Mouse (Mus musculus): ENCODE measurements at regions not wholly inside any gene's neighbourhood (a gene's known extent, or its start where the extent isn't known, plus 50 kb on each side); places are given as distances from the start of the nearest gene placed in this dataset.
A peak's percentile ranks its signal among the peaks of the same experiment; 100 is the strongest.

DNA sequence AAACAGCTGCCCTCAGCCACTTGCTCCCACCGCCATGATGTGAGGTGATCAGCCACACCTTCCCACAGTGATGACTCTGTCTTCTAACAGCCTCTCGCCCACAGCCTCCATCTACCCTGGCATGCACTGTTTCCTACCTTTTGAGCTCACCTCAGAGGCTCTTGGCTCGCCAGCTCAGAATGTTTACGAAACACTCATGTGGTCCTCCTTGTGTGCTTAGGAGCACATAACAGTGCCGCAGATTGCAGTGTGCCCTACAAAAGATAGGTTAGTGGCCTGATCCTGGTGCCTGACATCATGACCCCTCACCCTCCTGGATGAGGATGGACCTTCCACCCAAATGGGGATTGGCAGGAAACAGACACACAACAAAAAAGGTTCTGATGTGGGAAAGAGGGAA lies 134.3 kb upstream of the Irf2bp2 start:
- Histone ChIP-seq H3K4me3 (ENCODE audit: low read length) (no peak overlapping the region), H3K27ac (ENCODE audit: low read length) (0 out of 2 replicates have a peak overlapping the region, but pooled peaks have one; percentile 61), H3K9ac (replicated peaks; ENCODE audit: low read length) (no peak overlapping the region), H3K4me2 (replicated peaks; ENCODE audit: low read depth, low read length) (no peak overlapping the region), H3K9me3 (ENCODE audit: low read length) (peaks cover 7% of the 10 kb centered on the region; the same call in 1 of the 2 replicates), H3K27me3 (ENCODE audit: insufficient read depth, low read length) (no peaks in the 10 kb centered on the region), H3K36me3 (ENCODE audit: insufficient read depth, low read length) (no peaks in the 10 kb centered on the region), H3K4me1 (ENCODE audit: insufficient read depth, low read length) (peaks cover 26% of the 10 kb centered on the region)
- no peak for ATAC-seq (ENCODE audit: low FRiP score, low TSS enrichment)
- WGBS, result 94% methylated on average over 5 of the region's 5 CpGs

DNA sequence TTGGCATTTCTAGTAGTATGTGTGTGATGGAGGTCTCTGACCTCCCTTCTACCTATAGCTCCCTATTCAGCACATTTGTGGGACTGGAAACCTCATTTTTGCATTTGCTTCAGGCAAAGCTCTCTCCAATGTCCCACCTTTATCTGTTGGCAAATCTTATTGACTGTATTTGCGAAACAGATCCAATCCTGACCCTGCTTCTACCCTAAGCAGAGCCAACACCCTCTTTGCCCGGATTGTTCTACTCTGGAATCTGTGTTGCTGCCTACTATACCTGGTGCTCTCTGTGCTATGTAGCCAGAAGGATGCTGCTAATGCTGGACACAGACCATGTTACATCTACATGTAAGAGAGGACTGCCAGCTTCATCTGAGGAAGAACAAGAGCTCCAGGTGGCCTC lies 133.3 kb upstream of the Irf2bp2 start:
- Histone ChIP-seq H3K4me1 (ENCODE audit: insufficient read depth, low read length) (peaks cover 22% of the 10 kb centered on the region), H3K27me3 (ENCODE audit: insufficient read depth, low read length) (no peaks in the 10 kb centered on the region), H3K4me2 (replicated peaks; ENCODE audit: low read depth, low read length) (no peak overlapping the region), H3K27ac (ENCODE audit: low read length) (no peak overlapping the region), H3K9me3 (ENCODE audit: low read length) (peaks cover 7% of the 10 kb centered on the region; the same call in 1 of the 2 replicates), H3K36me3 (ENCODE audit: insufficient read depth, low read length) (no peaks in the 10 kb centered on the region), H3K4me3 (ENCODE audit: low read length) (no peak overlapping the region), H3K9ac (replicated peaks; ENCODE audit: low read length) (no peak overlapping the region)
- ATAC-seq (ENCODE audit: low FRiP score, low TSS enrichment), result no peak
- WGBS, result 92% methylated on average over 2 of the region's 2 CpGs

DNA sequence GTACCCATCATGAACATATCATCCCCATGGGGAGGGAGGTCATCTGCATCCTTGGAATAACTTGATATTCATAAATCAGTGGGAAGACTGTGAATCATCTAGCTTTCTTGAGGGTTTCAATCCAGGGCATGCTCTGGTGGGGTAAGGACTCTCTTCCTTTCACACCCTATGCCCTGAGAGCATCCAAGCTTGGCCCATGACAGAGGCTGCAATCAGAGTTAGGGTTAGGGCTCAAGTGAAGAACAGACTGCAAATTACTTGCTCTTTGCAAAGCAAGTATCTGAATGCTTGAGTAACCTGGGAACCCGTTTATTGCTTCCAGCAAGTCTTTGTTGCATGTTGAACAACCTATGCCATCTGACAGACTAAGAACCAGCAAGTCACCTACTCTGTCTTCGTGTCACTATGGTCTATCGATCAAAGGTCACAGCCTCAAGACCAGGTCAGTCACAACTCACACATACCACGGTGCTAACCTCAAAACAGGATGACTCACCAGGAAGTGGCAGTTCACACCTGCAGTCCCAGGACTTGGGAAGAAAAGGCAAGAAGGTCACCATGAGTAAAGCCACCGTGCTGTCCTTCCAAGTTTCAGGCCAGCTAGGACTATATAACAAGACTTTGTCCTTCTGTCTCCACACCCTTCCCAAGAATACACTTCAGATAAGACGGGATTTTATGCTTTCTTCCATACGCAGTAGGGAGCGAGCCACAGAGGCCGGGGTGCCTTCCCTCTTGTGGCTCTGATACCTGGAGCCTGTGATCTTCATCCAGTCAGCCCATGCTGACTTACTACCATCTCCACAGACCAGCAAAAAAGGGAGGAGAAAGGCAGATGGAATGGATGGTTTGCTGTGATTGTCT lies 129.7 kb upstream of the Irf2bp2 start:
- Histone ChIP-seq H3K4me3 (ENCODE audit: low read length) (no peak overlapping the region), H3K27me3 (ENCODE audit: insufficient read depth, low read length) (no peaks in the 10 kb centered on the region), H3K9ac (replicated peaks; ENCODE audit: low read length) (no peak overlapping the region), H3K27ac (ENCODE audit: low read length) (no peak overlapping the region), H3K4me2 (replicated peaks; ENCODE audit: low read depth, low read length) (no peak overlapping the region), H3K4me1 (ENCODE audit: insufficient read depth, low read length) (peaks cover 22% of the 10 kb centered on the region), H3K36me3 (ENCODE audit: insufficient read depth, low read length) (no peaks in the 10 kb centered on the region), H3K9me3 (ENCODE audit: low read length) (peaks cover 7% of the 10 kb centered on the region; the same call in 1 of the 2 replicates)
- WGBS, result 70% methylated on average over 9 of the region's 9 CpGs
- no peak for ATAC-seq (ENCODE audit: low FRiP score, low TSS enrichment)

DNA sequence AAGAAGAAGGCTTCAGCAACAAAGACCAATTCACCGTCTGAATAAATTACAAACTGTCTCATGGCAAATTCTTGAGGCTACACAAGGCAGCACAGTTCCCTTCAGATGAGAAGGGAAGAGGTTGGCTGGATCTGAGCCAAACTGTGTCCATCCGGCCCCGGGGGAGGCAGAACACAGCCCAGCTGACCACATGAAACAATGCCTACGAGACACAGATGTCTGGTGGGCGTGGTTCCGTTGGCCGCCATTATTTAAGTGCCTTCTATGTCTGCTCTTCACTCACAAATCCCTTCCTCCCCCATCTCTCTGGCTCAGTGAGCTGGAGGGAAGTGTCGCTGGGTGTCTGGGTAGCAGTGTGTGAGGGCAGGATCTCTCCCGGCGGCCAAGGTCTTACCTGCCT lies 127.8 kb upstream of the Irf2bp2 start:
- peak; percentile 47; the same call in 1 of the 2 replicates for ATAC-seq (ENCODE audit: low FRiP score, low TSS enrichment)
- peak overlapping the region; percentile 21; the same call in 1 of the 2 replicates for H3K4me2 ChIP-seq (replicated peaks; ENCODE audit: low read depth, low read length)
- peak overlapping the region; percentile 20; the same call in 1 of the 2 replicates for H3K27ac ChIP-seq (ENCODE audit: low read length)
- WGBS, result 35% methylated on average over 10 of the region's 10 CpGs
- H3K4me3 ChIP-seq (ENCODE audit: low read length), result no peak overlapping the region
- peaks cover 4% of the 10 kb centered on the region; the same call in 1 of the 2 replicates for H3K9me3 ChIP-seq (ENCODE audit: low read length)
- no peaks in the 10 kb centered on the region for H3K27me3 ChIP-seq (ENCODE audit: insufficient read depth, low read length)
- peaks cover 22% of the 10 kb centered on the region for H3K4me1 ChIP-seq (ENCODE audit: insufficient read depth, low read length)
- no peaks in the 10 kb centered on the region for H3K36me3 ChIP-seq (ENCODE audit: insufficient read depth, low read length)
- no peak overlapping the region for H3K9ac ChIP-seq (replicated peaks; ENCODE audit: low read length)

DNA sequence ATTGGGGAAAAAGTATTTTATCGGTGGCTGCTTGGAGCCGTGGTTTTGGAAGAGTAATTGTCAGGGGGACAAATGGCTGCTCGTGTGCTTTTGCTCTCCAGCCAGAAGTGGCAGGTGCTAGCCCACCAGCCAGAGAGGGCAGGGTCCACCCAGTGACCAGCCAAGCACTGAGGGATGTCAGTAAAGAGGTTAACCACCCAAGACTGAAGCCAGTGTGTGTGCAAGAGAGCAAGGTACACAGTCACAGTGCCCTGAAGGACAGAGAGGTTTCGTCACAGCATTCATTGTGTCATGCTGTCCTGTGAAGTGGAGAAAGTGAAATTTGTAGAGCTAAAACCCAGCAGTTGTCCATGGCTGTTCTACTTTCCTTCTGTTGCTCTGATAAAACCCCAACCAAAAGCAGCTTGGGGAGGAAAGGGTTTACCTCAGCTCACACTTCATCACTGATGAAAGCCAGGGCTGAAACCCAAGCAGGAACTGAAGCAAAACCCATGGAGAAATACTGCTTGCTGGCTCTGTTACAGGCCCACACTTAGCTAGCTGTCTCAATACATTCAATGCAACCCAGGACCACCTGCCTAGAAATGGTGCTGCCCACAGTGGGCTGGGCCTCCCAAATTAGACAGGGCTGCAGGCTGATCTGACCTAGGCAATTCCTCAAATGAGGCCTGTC lies 126.8 kb upstream of the Irf2bp2 start:
- no peaks in the 10 kb centered on the region for H3K9me3 ChIP-seq (ENCODE audit: low read length)
- no peaks in the 10 kb centered on the region for H3K36me3 ChIP-seq (ENCODE audit: insufficient read depth, low read length)
- ATAC-seq (ENCODE audit: low FRiP score, low TSS enrichment), result peak; percentile 83; the same call in 1 of the 2 replicates
- H3K27ac ChIP-seq (ENCODE audit: low read length), result peak overlapping the region; percentile 69
- H3K9ac ChIP-seq (replicated peaks; ENCODE audit: low read length), result no peak overlapping the region
- H3K4me2 ChIP-seq (replicated peaks; ENCODE audit: low read depth, low read length), result no peak overlapping the region
- no peaks in the 10 kb centered on the region for H3K27me3 ChIP-seq (ENCODE audit: insufficient read depth, low read length)
- WGBS, result 69% methylated on average over 4 of the region's 4 CpGs
- no peak overlapping the region for H3K4me3 ChIP-seq (ENCODE audit: low read length)
- H3K4me1 ChIP-seq (ENCODE audit: insufficient read depth, low read length), result peaks cover 22% of the 10 kb centered on the region

DNA sequence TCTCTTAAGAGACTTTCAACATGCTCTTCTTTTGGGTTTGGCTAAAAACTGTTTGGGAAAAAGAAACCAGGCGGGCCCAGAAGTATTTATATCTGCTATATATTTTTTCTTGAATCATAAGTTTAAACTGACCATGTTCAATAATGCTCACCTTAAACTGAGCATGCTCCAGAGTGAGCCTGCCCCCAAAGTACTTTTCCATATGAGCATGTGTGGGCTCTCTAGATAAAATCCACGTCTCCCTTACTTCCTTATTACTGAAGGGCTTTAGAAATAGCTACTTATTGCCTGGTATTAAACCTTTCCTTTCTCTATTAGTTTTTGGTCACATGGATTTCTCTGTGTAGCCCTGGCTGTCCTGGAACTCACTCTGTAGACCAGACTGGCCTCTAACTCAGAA lies 126.0 kb upstream of the Irf2bp2 start:
- 80% methylated on average over 2 of the region's 2 CpGs for WGBS
- Histone ChIP-seq H3K36me3 (ENCODE audit: insufficient read depth, low read length) (no peaks in the 10 kb centered on the region), H3K4me3 (ENCODE audit: low read length) (no peak overlapping the region), H3K9ac (replicated peaks; ENCODE audit: low read length) (no peak overlapping the region), H3K4me2 (replicated peaks; ENCODE audit: low read depth, low read length) (no peak overlapping the region), H3K27me3 (ENCODE audit: insufficient read depth, low read length) (no peaks in the 10 kb centered on the region), H3K27ac (ENCODE audit: low read length) (no peak overlapping the region), H3K4me1 (ENCODE audit: insufficient read depth, low read length) (peaks cover 22% of the 10 kb centered on the region), H3K9me3 (ENCODE audit: low read length) (no peaks in the 10 kb centered on the region)
- ATAC-seq (ENCODE audit: low FRiP score, low TSS enrichment), result no peak

DNA sequence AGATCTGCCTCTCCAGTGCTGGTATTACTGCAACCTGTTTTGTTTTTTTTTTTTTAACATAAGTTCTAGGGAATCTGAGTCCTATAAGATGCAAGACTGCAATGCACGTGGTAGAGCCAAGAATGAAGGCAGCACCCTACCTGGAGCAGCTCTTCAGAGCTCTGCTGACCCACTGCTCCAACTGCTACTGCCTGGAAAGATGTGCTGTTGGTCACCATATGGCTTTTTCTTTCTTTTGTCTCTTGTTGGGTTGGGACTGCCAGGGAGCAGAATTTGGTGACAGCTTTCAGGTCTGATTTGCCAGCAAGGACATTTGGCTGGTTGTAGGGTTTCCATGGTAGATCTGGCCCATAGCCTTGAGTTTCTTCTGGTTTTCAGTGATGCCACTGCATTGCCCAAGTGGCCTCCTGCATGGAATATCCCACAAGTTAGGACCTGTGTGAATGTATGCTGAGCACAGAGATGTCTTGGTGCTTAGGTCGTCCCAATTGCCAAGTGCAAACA lies 123.9 kb upstream of the Irf2bp2 start:
- Histone ChIP-seq H3K27me3 (ENCODE audit: insufficient read depth, low read length) (no peaks in the 10 kb centered on the region), H3K9me3 (ENCODE audit: low read length) (no peaks in the 10 kb centered on the region), H3K9ac (replicated peaks; ENCODE audit: low read length) (no peak overlapping the region), H3K4me3 (ENCODE audit: low read length) (no peak overlapping the region), H3K4me1 (ENCODE audit: insufficient read depth, low read length) (peaks cover 29% of the 10 kb centered on the region), H3K27ac (ENCODE audit: low read length) (no peak overlapping the region), H3K4me2 (replicated peaks; ENCODE audit: low read depth, low read length) (no peak overlapping the region), H3K36me3 (ENCODE audit: insufficient read depth, low read length) (no peaks in the 10 kb centered on the region)
- no peak for ATAC-seq (ENCODE audit: low FRiP score, low TSS enrichment)
- WGBS, result 87% methylated on average over 2 of the region's 2 CpGs

DNA sequence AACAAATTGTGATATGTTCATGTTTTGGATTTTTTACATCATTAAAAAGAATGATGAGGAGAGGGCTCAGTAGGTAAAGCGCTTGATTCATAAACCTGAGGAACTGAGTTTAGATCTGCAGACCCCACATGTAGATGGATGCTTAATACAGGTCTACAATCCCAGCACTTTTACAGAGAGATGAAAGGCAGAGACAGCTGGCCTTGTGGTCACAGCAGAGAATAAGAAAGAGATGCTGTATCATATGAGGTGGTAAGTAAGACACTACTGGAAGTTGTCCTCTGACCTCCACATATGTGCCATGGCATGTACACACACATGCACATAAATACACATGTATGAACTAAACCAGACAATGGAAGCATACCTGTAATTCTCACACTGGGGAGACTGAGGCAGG lies 121.9 kb upstream of the Irf2bp2 start:
- no peak overlapping the region for H3K4me3 ChIP-seq (ENCODE audit: low read length)
- H3K4me2 ChIP-seq (replicated peaks; ENCODE audit: low read depth, low read length), result no peak overlapping the region
- no peaks in the 10 kb centered on the region for H3K27me3 ChIP-seq (ENCODE audit: insufficient read depth, low read length)
- H3K4me1 ChIP-seq (ENCODE audit: insufficient read depth, low read length), result peaks cover 15% of the 10 kb centered on the region
- no peak for ATAC-seq (ENCODE audit: low FRiP score, low TSS enrichment)
- H3K9ac ChIP-seq (replicated peaks; ENCODE audit: low read length), result no peak overlapping the region
- H3K9me3 ChIP-seq (ENCODE audit: low read length), result no peaks in the 10 kb centered on the region
- H3K27ac ChIP-seq (ENCODE audit: low read length), result no peak overlapping the region
- no peaks in the 10 kb centered on the region for H3K36me3 ChIP-seq (ENCODE audit: insufficient read depth, low read length)
- WGBS, result 97% methylated on average over 1 of the region's 1 CpGs

DNA sequence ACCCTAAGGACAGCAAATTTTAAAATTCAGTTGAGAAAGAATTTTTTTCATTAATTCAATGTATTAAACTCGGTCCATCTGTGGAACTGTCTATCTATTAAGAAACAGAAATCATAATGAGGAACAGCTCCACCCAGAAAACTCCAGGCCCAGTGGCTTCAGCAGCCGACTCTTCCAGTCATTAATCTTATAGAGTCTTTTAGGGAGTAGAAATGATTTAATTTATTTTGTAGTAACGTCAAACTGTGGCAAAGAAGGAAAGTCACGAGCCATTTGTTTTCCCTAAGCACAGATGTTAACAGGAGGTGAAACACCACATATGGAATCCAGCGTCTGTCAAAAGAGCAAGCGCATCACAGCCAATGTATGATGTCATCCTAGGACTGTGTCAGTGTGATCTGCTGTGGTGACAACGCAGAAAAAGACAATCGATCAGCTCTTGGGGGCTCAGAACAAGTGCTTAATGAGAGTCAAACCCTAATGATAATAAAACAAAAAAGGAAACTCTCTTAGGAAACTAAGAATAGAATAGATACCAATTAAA lies 119.9 kb upstream of the Irf2bp2 start:
- no peaks in the 10 kb centered on the region for H3K36me3 ChIP-seq (ENCODE audit: insufficient read depth, low read length)
- WGBS, result 27% methylated on average over 8 of the region's 8 CpGs
- no peak overlapping the region for H3K9ac ChIP-seq (replicated peaks; ENCODE audit: low read length)
- H3K27ac ChIP-seq (ENCODE audit: low read length), result 0 out of 2 replicates have a peak overlapping the region, but pooled peaks have one; percentile 32
- no peak overlapping the region for H3K4me2 ChIP-seq (replicated peaks; ENCODE audit: low read depth, low read length)
- ATAC-seq (ENCODE audit: low FRiP score, low TSS enrichment), result no peak
- H3K27me3 ChIP-seq (ENCODE audit: insufficient read depth, low read length), result no peaks in the 10 kb centered on the region
- no peaks in the 10 kb centered on the region for H3K9me3 ChIP-seq (ENCODE audit: low read length)
- H3K4me1 ChIP-seq (ENCODE audit: insufficient read depth, low read length), result peaks cover 12% of the 10 kb centered on the region
- H3K4me3 ChIP-seq (ENCODE audit: low read length), result no peak overlapping the region

Measured in kidney, embryonic 16.5 days (tissue).